In genomic region chr8:94950046-94950445, GRCm38 (mm10) we compare ENCODE assay signal across 8 mouse cellular contexts. TPM values are rescaled to one million over a fixed set of nuclear protein-coding genes. Genes with fewer than 3 reads are reported as not detected.
DNase-seq lines count a peak whose midpoint lies in the region; ATAC-seq and TF ChIP-seq lines count a peak whose summit lies in the region.

No protein-coding gene starts in this region.

- 16% methylated on average over 4 of the region's 4 CpGs for WGBS in forebrain, postnatal 0 days
- WGBS in hindbrain, embryonic 11.5 days: 16% methylated on average over 4 of the region's 4 CpGs
- WGBS in lung, embryonic 15.5 days: 15% methylated on average over 4 of the region's 4 CpGs
- 27% methylated on average over 4 of the region's 4 CpGs for WGBS in thymus, adult 2 months

- no peak for TF ChIP-seq POLR2A in MEL (IDR thresholded peaks at IDR 0.05; ENCODE audit: control insufficient read depth in 1 of 2, insufficient read depth in 1 of 2, low read depth in 1 of 2, low read length in 2 of 2, poor library complexity in 1 of 2)
- no peak for TF ChIP-seq POLR2A in thymus, adult 2 months (IDR thresholded peaks at IDR 0.05; ENCODE audit: control insufficient read depth, extremely low read depth, insufficient read depth, low read length, poor library complexity)

- peaks cover 0 to 1% of the 10 kb centered on the region in 2 experiments; a peak in 1 of 4 replicates for H3K27me3 ChIP-seq in MEL (ENCODE audit: control insufficient read depth in 1 of 2, insufficient read depth in 2 of 2, low read length in 2 of 2)
- no peaks in the 10 kb centered on the region for H3K27me3 ChIP-seq in forebrain, postnatal 0 days (ENCODE audit: insufficient read depth, low read length)
- H3K27me3 ChIP-seq in hindbrain, embryonic 11.5 days (ENCODE audit: control insufficient read depth, insufficient read depth, low read length): no peaks in the 10 kb centered on the region
- H3K27me3 ChIP-seq in lung, embryonic 15.5 days: 0 out of 2 replicates have a peak, but pooled peaks cover 4% of the 10 kb centered on the region
- H3K27me3 ChIP-seq in thymus, adult 2 months (ENCODE audit: control insufficient read depth, insufficient read depth, low read length): no peaks in the 10 kb centered on the region

- peaks cover 0 to 10% of the 10 kb centered on the region in 2 experiments; a peak in 2 of 4 replicates for H3K4me1 ChIP-seq in MEL (ENCODE audit: control insufficient read depth in 1 of 2, insufficient read depth in 2 of 2, low read length in 2 of 2)
- no peaks in the 10 kb centered on the region for H3K4me1 ChIP-seq in forebrain, postnatal 0 days (ENCODE audit: insufficient read depth)
- 0 out of 2 replicates have a peak, but pooled peaks cover 2% of the 10 kb centered on the region for H3K4me1 ChIP-seq in hindbrain, embryonic 11.5 days (replicated peaks; ENCODE audit: control insufficient read depth, insufficient read depth, low read length)
- peaks cover 16% of the 10 kb centered on the region for H3K4me1 ChIP-seq in lung, embryonic 15.5 days
- H3K4me1 ChIP-seq in thymus, adult 2 months (replicated peaks; ENCODE audit: control insufficient read depth, insufficient read depth, low read length): peaks cover 15% of the 10 kb centered on the region

- no peak overlapping the region for H3K27ac ChIP-seq in MEL (ENCODE audit: control insufficient read depth, low read depth, low read length)
- H3K27ac ChIP-seq in forebrain, postnatal 0 days (ENCODE audit: low read depth, low read length): no peak overlapping the region
- H3K27ac ChIP-seq in hindbrain, embryonic 11.5 days (ENCODE audit: low read depth, low read length): no peak overlapping the region
- H3K27ac ChIP-seq in lung, embryonic 15.5 days: no peak overlapping the region
- H3K27ac ChIP-seq in thymus, adult 2 months (ENCODE audit: control insufficient read depth, insufficient read depth, low read length): no peak overlapping the region

- H3K79me2 ChIP-seq in MEL (ENCODE audit: control insufficient read depth, insufficient read depth, low read length, poor library complexity): no peaks in the 10 kb centered on the region

- no peak overlapping the region for H3K4me2 ChIP-seq in forebrain, postnatal 0 days (ENCODE audit: low read depth)
- H3K4me2 ChIP-seq in hindbrain, embryonic 11.5 days (replicated peaks; ENCODE audit: low read depth, low read length): no peak overlapping the region
- H3K4me2 ChIP-seq in lung, embryonic 15.5 days: no peak overlapping the region

- no peaks in the 10 kb centered on the region for H3K36me3 ChIP-seq in MEL (ENCODE audit: control insufficient read depth in 1 of 2, insufficient read depth in 2 of 2, low read length in 2 of 2)
- H3K36me3 ChIP-seq in forebrain, postnatal 0 days (ENCODE audit: insufficient read depth): no peaks in the 10 kb centered on the region
- H3K36me3 ChIP-seq in hindbrain, embryonic 11.5 days (ENCODE audit: control insufficient read depth, insufficient read depth, low read length): no peaks in the 10 kb centered on the region
- no peaks in the 10 kb centered on the region for H3K36me3 ChIP-seq in lung, embryonic 15.5 days
- no peaks in the 10 kb centered on the region for H3K36me3 ChIP-seq in thymus, adult 2 months (ENCODE audit: control insufficient read depth, insufficient read depth, low read length)

- DNase-seq in MEL (ENCODE audit: low read depth, low spot score): peak; percentile 78
- peak; percentile 66 for DNase-seq in cerebellum, adult 11 months
- DNase-seq in forebrain, postnatal 0 days: peak; percentile 87
- DNase-seq in hindbrain, embryonic 11.5 days (ENCODE audit: low spot score): peak; percentile 88
- peak; percentile 69 for DNase-seq in layer of hippocampus, adult 9-10 months (ENCODE audit: low spot score)
- peak; percentile 43 for DNase-seq in ovary, adult 18-20 months (ENCODE audit: low spot score)
- DNase-seq in thymus, adult 2 months: peak; percentile 69

- no peak for TF ChIP-seq EP300 in MEL (IDR thresholded peaks at IDR 0.05; ENCODE audit: low read depth in 1 of 2, low read length in 2 of 2)

- no peak overlapping the region for H3K9ac ChIP-seq in MEL (ENCODE audit: control insufficient read depth, low read depth, low read length, poor library complexity, severe bottlenecking)
- no peak overlapping the region for H3K9ac ChIP-seq in forebrain, postnatal 0 days
- no peak overlapping the region for H3K9ac ChIP-seq in hindbrain, embryonic 11.5 days (ENCODE audit: low read depth, low read length)
- no peak overlapping the region for H3K9ac ChIP-seq in lung, embryonic 15.5 days

- peak; percentile 91 for TF ChIP-seq RAD21 in MEL (IDR thresholded peaks at IDR 0.05; ENCODE audit: low read depth, low read length)

- no peaks in the 10 kb centered on the region for H3K9me3 ChIP-seq in MEL (replicated peaks; ENCODE audit: insufficient read depth, low read length)
- H3K9me3 ChIP-seq in forebrain, postnatal 0 days (ENCODE audit: low read length): no peaks in the 10 kb centered on the region
- no peaks in the 10 kb centered on the region for H3K9me3 ChIP-seq in hindbrain, embryonic 11.5 days (ENCODE audit: control insufficient read depth, low read length)
- H3K9me3 ChIP-seq in lung, embryonic 15.5 days: no peaks in the 10 kb centered on the region

- H3K4me3 ChIP-seq in MEL (ENCODE audit: control insufficient read depth in 1 of 2, insufficient read depth in 1 of 2, low read depth in 2 of 2, low read length in 2 of 2): no peak overlapping the region
- no peak overlapping the region for H3K4me3 ChIP-seq in forebrain, postnatal 0 days (ENCODE audit: low read depth, low read length)
- no peak overlapping the region for H3K4me3 ChIP-seq in hindbrain, embryonic 11.5 days (ENCODE audit: low read depth, low read length)
- H3K4me3 ChIP-seq in lung, embryonic 15.5 days: no peak overlapping the region
- no peak overlapping the region for H3K4me3 ChIP-seq in thymus, adult 2 months (ENCODE audit: control insufficient read depth, insufficient read depth, low read length)

- peak; percentile 89 to 99 (median 94) for TF ChIP-seq CTCF in MEL (IDR thresholded peaks at IDR 0.05 in 2 of 3, conservative IDR thresholded peaks at IDR 0.05 in 1 of 3; ENCODE audit: control insufficient read depth in 1 of 3, insufficient read depth in 1 of 3, low read depth in 2 of 3, low read length in 3 of 3, poor library complexity in 1 of 3, severe bottlenecking in 1 of 3)
- peak; percentile 98 for TF ChIP-seq CTCF in forebrain, postnatal 0 days (IDR thresholded peaks at IDR 0.05; ENCODE audit: low read depth)
- peak; percentile 64; the same call in 1 of the 2 replicates for TF ChIP-seq CTCF in thymus, adult 2 months (IDR thresholded peaks at IDR 0.05; ENCODE audit: borderline replicate concordance, control insufficient read depth, extremely low read depth, insufficient read depth, low read length, poor library complexity)

- peak; percentile 71 for ATAC-seq in forebrain, postnatal 0 days
- peak; percentile 70 for ATAC-seq in hindbrain, embryonic 11.5 days (ENCODE audit: low FRiP score)
- ATAC-seq in lung, embryonic 15.5 days (ENCODE audit: borderline replicate concordance, extremely low read depth, low FRiP score, low TSS enrichment): 0 out of 2 replicates have a peak, but pooled peaks have one; percentile 17

TF ChIP-seq in MEL, 35 proteins besides CTCF, POLR2A, EP300 and RAD21:
- TF ChIP-seq USF2 (IDR thresholded peaks at IDR 0.05; ENCODE audit: borderline replicate concordance in 1 of 2, insufficient read depth in 1 of 2, low read depth in 1 of 2, low read length in 2 of 2) (no peak), SIN3A (IDR thresholded peaks at IDR 0.05; ENCODE audit: low read length) (0 out of 2 replicates have a peak, but pooled peaks have one; percentile 28), TBP (IDR thresholded peaks at IDR 0.05; ENCODE audit: low read depth, low read length) (no peak), GATA1 (IDR thresholded peaks at IDR 0.05; ENCODE audit: low read depth, low read length) (no peak), ZC3H11A (IDR thresholded peaks at IDR 0.05; ENCODE audit: low read depth, low read length) (peak; percentile 91), SMC3 (IDR thresholded peaks at IDR 0.05; ENCODE audit: low read depth, low read length) (peak; percentile 96)

RNA-seq across cellular contexts. Expression of gene Adgrg1, which starts 24.5 kb away (rescaled TPM):
- 4.2 and 7.2 TPM in 2 replicates for total RNA-seq in MEL (2012; rRNA removed)
- polyA plus RNA-seq in MEL (2012; ENCODE audit: insufficient read depth in 1 of 2, insufficient read length in 2 of 2, low read depth in 1 of 2, low replicate concordance in 2 of 2, missing spikeins in 1 of 2): 10 to 100 TPM in 1 of 2 experiments, not detected in 1; 33.2 TPM
- total RNA-seq in forebrain, postnatal 0 days (2014; rRNA removed): 107 and 188 TPM in 2 replicates
- polyA plus RNA-seq in forebrain, postnatal 0 days (2015; fragmentation: Nextera tagmentation; extraction: Ambion mirVana): 79.8 and 101 TPM in 2 replicates
- polyA plus RNA-seq in hindbrain, embryonic 11.5 days (2014; fragmentation: Nextera tagmentation; extraction: Ambion mirVana): 138 and 160 TPM in 2 replicates
- polyA plus RNA-seq in lung, embryonic 15.5 days (2015; fragmentation: Nextera tagmentation; extraction: Ambion mirVana): 35.4 and 35.6 TPM in 2 replicates
- 146 and 166 TPM in 2 replicates for polyA plus RNA-seq in thymus, adult 2 months (2012; rRNA removed)

RNA-seq across cellular contexts. Expression of gene Adgrg5, which starts 26.6 kb away (rescaled TPM):
- 0.04 and 0.07 TPM in 2 replicates for total RNA-seq in MEL (2012; rRNA removed)
- polyA plus RNA-seq in MEL (2012; ENCODE audit: insufficient read depth in 1 of 2, insufficient read length in 2 of 2, low read depth in 1 of 2, low replicate concordance in 2 of 2, missing spikeins in 1 of 2): 1 to 10 TPM in 1 of 2 experiments, not detected in 1; 1.3 TPM
- total RNA-seq in forebrain, postnatal 0 days (2014; rRNA removed): 0.10 TPM in 1 of 2 replicates, not detected in the other
- polyA plus RNA-seq in forebrain, postnatal 0 days (2015; fragmentation: Nextera tagmentation; extraction: Ambion mirVana): 0.06 and 0.12 TPM in 2 replicates
- polyA plus RNA-seq in hindbrain, embryonic 11.5 days (2014; fragmentation: Nextera tagmentation; extraction: Ambion mirVana): 0.14 TPM in 2 replicates
- 0.29 and 0.36 TPM in 2 replicates for polyA plus RNA-seq in lung, embryonic 15.5 days (2015; fragmentation: Nextera tagmentation; extraction: Ambion mirVana)
- polyA plus RNA-seq in thymus, adult 2 months (2012; rRNA removed): 37.5 and 40.5 TPM in 2 replicates

RNA-seq across cellular contexts. Expression of gene Ccdc102a, which starts 32.1 kb away (rescaled TPM):
- total RNA-seq in MEL (2012; rRNA removed): 1.6 and 1.7 TPM in 2 replicates
- 1 to 10 TPM in 1 of 2 experiments, not detected in 1; 6.8 TPM for polyA plus RNA-seq in MEL (2012; ENCODE audit: insufficient read depth in 1 of 2, insufficient read length in 2 of 2, low read depth in 1 of 2, low replicate concordance in 2 of 2, missing spikeins in 1 of 2)
- total RNA-seq in forebrain, postnatal 0 days (2014; rRNA removed): 6.8 and 8.1 TPM in 2 replicates
- 4.4 and 4.8 TPM in 2 replicates for polyA plus RNA-seq in forebrain, postnatal 0 days (2015; fragmentation: Nextera tagmentation; extraction: Ambion mirVana)
- 18.5 and 19.2 TPM in 2 replicates for polyA plus RNA-seq in hindbrain, embryonic 11.5 days (2014; fragmentation: Nextera tagmentation; extraction: Ambion mirVana)
- 28.7 and 29.3 TPM in 2 replicates for polyA plus RNA-seq in lung, embryonic 15.5 days (2015; fragmentation: Nextera tagmentation; extraction: Ambion mirVana)
- 6.8 and 7.2 TPM in 2 replicates for polyA plus RNA-seq in thymus, adult 2 months (2012; rRNA removed)

Comparison
In these comparisons a context has a peak if more than half of its experiments do, and no peak if none do; other contexts are left out.
1. ATAC-seq: peak in every context shown above with its lines; median percentile 71 in forebrain, postnatal 0 days; 70 in hindbrain, embryonic 11.5 days; 17 in lung, embryonic 15.5 days.
2. RNA of gene Adgrg5, which starts 26.6 kb away (polyA plus RNA-seq): 37.5 to 40.5 TPM in thymus, adult 2 months; 1.3 TPM in MEL, 0.29 to 0.36 TPM in lung, embryonic 15.5 days, 0.14 TPM in hindbrain, embryonic 11.5 days and 0.06 to 0.12 TPM in forebrain, postnatal 0 days; every median in the first group is over 10 times any median in the second.
3. Peak in every context shown above with its lines, with median percentiles within 50 percentile points of each other: DNase-seq and CTCF ChIP-seq.